Mouse (Mus musculus) lung, embryonic 15.5 days (tissue): ENCODE data around the gene Ddx28. TPM values are rescaled to one million over a fixed set of nuclear protein-coding genes. Genes with fewer than 3 reads are reported as not detected.
"Not testable (repeated sequence)": the region's sequence is repeated elsewhere in the genome, so short reads cannot be mapped to it uniquely, and the experiment has no call there.

ENCODE experiments used
- ATAC-seq: fragments of 200-750 bp; cut with Nextera tagmentation; 2 replicates; pipeline ENCODE4 v1.8.0; 2017; ENCODE audit warnings: moderate number of reproducible peaks, borderline replicate concordance; ENCODE audit not compliant: low FRiP score, low TSS enrichment; ENCODE audit errors: extremely low read depth
- H3K27ac ChIP-seq: fragments of 300-500 bp; sonication (generic); 2 replicates; pipeline ENCODE4 v1.5.1; 2015; ENCODE audit warnings: moderate library complexity, mild to moderate bottlenecking, inconsistent platforms
- H3K27me3 ChIP-seq: fragments of 300-500 bp; sonication (generic); 2 replicates; pipeline ENCODE4 v1.6.1; 2015; ENCODE audit warnings: inconsistent platforms
- H3K36me3 ChIP-seq: fragments of 300-500 bp; sonication (generic); 2 replicates; pipeline ENCODE4 v1.6.1; 2015; ENCODE audit warnings: inconsistent platforms
- H3K4me1 ChIP-seq: fragments of 300-500 bp; sonication (generic); 2 replicates; pipeline ENCODE4 v1.6.1; 2015; ENCODE audit warnings: inconsistent platforms
- H3K4me2 ChIP-seq: fragments of 300-500 bp; sonication (generic); 2 replicates; pipeline ENCODE4 v1.6.1; 2015; ENCODE audit warnings: inconsistent platforms, mild to moderate bottlenecking, moderate library complexity
- H3K4me3 ChIP-seq: fragments of 300-500 bp; sonication (generic); 2 replicates; pipeline ENCODE4 v1.5.1; 2015; ENCODE audit warnings: mild to moderate bottlenecking, inconsistent platforms
- H3K9ac ChIP-seq: fragments of 300-500 bp; sonication (generic); 2 replicates; pipeline ENCODE4 v1.6.1; 2015; ENCODE audit warnings: inconsistent platforms
- H3K9me3 ChIP-seq: fragments of 300-500 bp; sonication (generic); 2 replicates; pipeline ENCODE4 v1.6.1; 2016; ENCODE audit warnings: inconsistent platforms
- WGBS: fragments of 180-500 bp; shearing (Covaris S2); methylation state at CpG from one replicate; pipeline ENCODE4 v1.1.7; 2015; 5-methylcytosine and 5-hydroxymethylcytosine counted together
- polyA plus RNA-seq: library from polyadenylated mRNA; unstranded; fragments of >200 nt; fragmentation: Nextera tagmentation; extraction: Ambion mirVana; gene quantifications from 2 replicates; pipeline ENCODE4 v1.2.1, GENCODE M21; 2015

The Ddx28 gene
- polyA plus RNA-seq, 1 experiment from 2014 or later, result 17.3 TPM

- Histone ChIP-seq H3K27me3 (no peaks in the 10 kb centered on the region), H3K36me3 (peaks cover 9% of the 10 kb centered on the region; the same call in 1 of the 2 replicates), H3K4me1 (no peaks in the 10 kb centered on the region), H3K27ac (no peak overlapping the region), H3K9ac (no peak overlapping the region), H3K4me2 (no peak overlapping the region), H3K4me3 (no peak overlapping the region), H3K9me3 (no peaks in the 10 kb centered on the region)
- ATAC-seq, result no peak
- WGBS, result 64% methylated on average over 5 of the region's 5 CpGs
These were observed 36.4 kb upstream of the Ddx28 start for GRCm38 (mm10) chr8:106047854-106048630.

- Histone ChIP-seq H3K9me3 (no peaks in the 10 kb centered on the region), H3K4me1 (no peaks in the 10 kb centered on the region), H3K9ac (no peak overlapping the region), H3K4me3 (no peak overlapping the region), H3K27me3 (no peaks in the 10 kb centered on the region), H3K27ac (no peak overlapping the region), H3K4me2 (no peak overlapping the region), H3K36me3 (peaks cover 5% of the 10 kb centered on the region; the same call in 1 of the 2 replicates)
- WGBS, result 89% methylated on average over 11 of the region's 11 CpGs
- no peak for ATAC-seq
These were observed 35.3 kb upstream of the Ddx28 start for GRCm38 (mm10) chr8:106046872-106047559.

GRCm38 (mm10) chr8:106044151-106044550, 32.5 kb upstream of the Ddx28 start:
- Histone ChIP-seq H3K27ac (no peak overlapping the region), H3K4me3 (no peak overlapping the region), H3K4me2 (no peak overlapping the region), H3K9me3 (no peaks in the 10 kb centered on the region), H3K27me3 (no peaks in the 10 kb centered on the region), H3K36me3 (peaks cover 3% of the 10 kb centered on the region; the same call in 1 of the 2 replicates), H3K4me1 (no peaks in the 10 kb centered on the region), H3K9ac (no peak overlapping the region)
- ATAC-seq, result no peak
- WGBS, result 66% methylated on average over 3 of the region's 3 CpGs

GRCm38 (mm10) chr8:106043055-106043454, 31.4 kb upstream of the Ddx28 start:
- Histone ChIP-seq H3K27me3 (no peaks in the 10 kb centered on the region), H3K27ac (no peak overlapping the region), H3K36me3 (peaks cover 3% of the 10 kb centered on the region; the same call in 1 of the 2 replicates), H3K4me1 (no peaks in the 10 kb centered on the region), H3K4me2 (no peak overlapping the region), H3K4me3 (no peak overlapping the region), H3K9ac (no peak overlapping the region), H3K9me3 (no peaks in the 10 kb centered on the region)
- no peak for ATAC-seq
- 85% methylated on average over 2 of the region's 2 CpGs for WGBS

GRCm38 (mm10) chr8:106040218-106040617, 28.5 kb upstream of the Ddx28 start:
- H3K9ac ChIP-seq, result no peak overlapping the region
- no peak overlapping the region for H3K4me3 ChIP-seq
- no peak overlapping the region for H3K27ac ChIP-seq
- H3K27me3 ChIP-seq, result no peaks in the 10 kb centered on the region
- H3K36me3 ChIP-seq, result no peaks in the 10 kb centered on the region
- ATAC-seq, result no peak
- H3K9me3 ChIP-seq, result no peaks in the 10 kb centered on the region
- H3K4me2 ChIP-seq, result no peak overlapping the region
- no peaks in the 10 kb centered on the region for H3K4me1 ChIP-seq
- WGBS, result 67% methylated on average over 4 of the region's 4 CpGs

- Histone ChIP-seq H3K4me3 (no peak overlapping the region), H3K4me1 (no peaks in the 10 kb centered on the region), H3K36me3 (no peaks in the 10 kb centered on the region), H3K27me3 (no peaks in the 10 kb centered on the region), H3K27ac (no peak overlapping the region), H3K4me2 (no peak overlapping the region), H3K9ac (no peak overlapping the region), H3K9me3 (no peaks in the 10 kb centered on the region)
- 80% methylated on average over 4 of the region's 4 CpGs for WGBS
- ATAC-seq, result no peak
These were observed 27.9 kb upstream of the Ddx28 start for GRCm38 (mm10) chr8:106039605-106040004.

GRCm38 (mm10) chr8:106038721-106039120, 27.0 kb upstream of the Ddx28 start:
- H3K4me3 ChIP-seq, result no peak overlapping the region
- H3K36me3 ChIP-seq, result no peaks in the 10 kb centered on the region
- WGBS, result 83% methylated on average over 10 of the region's 10 CpGs
- H3K4me2 ChIP-seq, result no peak overlapping the region
- no peak for ATAC-seq
- H3K9me3 ChIP-seq, result no peaks in the 10 kb centered on the region
- no peak overlapping the region for H3K9ac ChIP-seq
- no peak overlapping the region for H3K27ac ChIP-seq
- H3K4me1 ChIP-seq, result no peaks in the 10 kb centered on the region
- no peaks in the 10 kb centered on the region for H3K27me3 ChIP-seq

- H3K9ac ChIP-seq, result no peak overlapping the region
- H3K4me3 ChIP-seq, result no peak overlapping the region
- no peaks in the 10 kb centered on the region for H3K9me3 ChIP-seq
- no peaks in the 10 kb centered on the region for H3K36me3 ChIP-seq
- H3K27ac ChIP-seq, result no peak overlapping the region
- H3K4me2 ChIP-seq, result no peak overlapping the region
- H3K4me1 ChIP-seq, result no peaks in the 10 kb centered on the region
- H3K27me3 ChIP-seq, result no peaks in the 10 kb centered on the region
- no peak for ATAC-seq
These were observed 10.8 kb upstream of the Ddx28 start for GRCm38 (mm10) chr8:106022483-106022882.

- H3K27me3 ChIP-seq, result no peaks in the 10 kb centered on the region
These were observed 6.4 kb upstream of the Ddx28 start for GRCm38 (mm10) chr8:106018039-106018438.

GRCm38 (mm10) chr8:106017130-106017529, 5.4 kb upstream of the Ddx28 start:
- no peak overlapping the region for H3K9ac ChIP-seq
- 0 out of 2 replicates have a peak, but pooled peaks cover 11% of the 10 kb centered on the region for H3K36me3 ChIP-seq
- no peaks in the 10 kb centered on the region for H3K27me3 ChIP-seq
- no peak overlapping the region for H3K4me2 ChIP-seq
- H3K9me3 ChIP-seq, result no peaks in the 10 kb centered on the region
- WGBS, result 84% methylated on average over 7 of the region's 7 CpGs
- H3K4me3 ChIP-seq, result no peak overlapping the region
- ATAC-seq, result no peak
- no peak overlapping the region for H3K27ac ChIP-seq
- no peaks in the 10 kb centered on the region for H3K4me1 ChIP-seq

More at GRCm38 (mm10) chr8:106018039-106018438, 6.4 kb upstream of the Ddx28 start:
- H3K36me3 ChIP-seq, result 0 out of 2 replicates have a peak, but pooled peaks cover 11% of the 10 kb centered on the region
- no peak overlapping the region for H3K9ac ChIP-seq
- no peak overlapping the region for H3K4me3 ChIP-seq
- 85% methylated on average over 3 of the region's 3 CpGs for WGBS
- no peak for ATAC-seq
- no peak overlapping the region for H3K27ac ChIP-seq
- no peaks in the 10 kb centered on the region for H3K4me1 ChIP-seq
- H3K9me3 ChIP-seq, result no peaks in the 10 kb centered on the region
- H3K4me2 ChIP-seq, result no peak overlapping the region

GRCm38 (mm10) chr8:106016284-106016683, 4.6 kb upstream of the Ddx28 start:
- no peaks in the 10 kb centered on the region for H3K4me1 ChIP-seq
- no peak overlapping the region for H3K27ac ChIP-seq
- H3K9me3 ChIP-seq, result no peaks in the 10 kb centered on the region
- H3K36me3 ChIP-seq, result 0 out of 2 replicates have a peak, but pooled peaks cover 11% of the 10 kb centered on the region
- H3K4me3 ChIP-seq, result no peak overlapping the region
- ATAC-seq, result no peak
- H3K4me2 ChIP-seq, result no peak overlapping the region
- H3K9ac ChIP-seq, result no peak overlapping the region
- no peaks in the 10 kb centered on the region for H3K27me3 ChIP-seq
- WGBS, result 88% methylated on average over 6 of the region's 6 CpGs

GRCm38 (mm10) chr8:106012203-106012602, 521 bp upstream of the Ddx28 start:
- H3K9me3 ChIP-seq, H3K27ac ChIP-seq, H3K9ac ChIP-seq, H3K27me3 ChIP-seq, H3K36me3 ChIP-seq, ATAC-seq: not testable (repeated sequence)
- 69% methylated on average over 8 of the region's 8 CpGs for WGBS
- H3K4me3 ChIP-seq, result peak overlapping the region; percentile 86
- peak overlapping the region; percentile 90 for H3K4me2 ChIP-seq
- H3K4me1 ChIP-seq, result peaks cover 11% of the 10 kb centered on the region
